11 mouse cellular contexts compared by ENCODE assay signal in genomic region chr13:13634706-13635105, GRCm38 (mm10).
"Had no signal": no experiment of that assay in that cellular context is flagged by ENCODE, and none has a peak within 500 bp of the region (broad histone marks: within the 10 kb centered on the region; RNA-seq: fewer than 3 reads in every experiment).

No protein-coding gene starts in this region.

- H3K4me2 ChIP-seq: liver, embryonic 13.5 days; midbrain, embryonic 11.5 days had no signal

- H3K4me3 ChIP-seq: left cerebral cortex, adult 2 months; liver, embryonic 13.5 days had no signal

- H3K9me3 ChIP-seq: liver, embryonic 13.5 days had no signal

- H3K4me1 ChIP-seq: liver, embryonic 13.5 days had no signal

- DNase-seq: kidney, postnatal 14 days; kidney, postnatal 4 days; layer of hippocampus, adult 9-11 months; liver, embryonic 13.5 days; lung, adult 2 months; lung, postnatal 14 days; lung, postnatal 4 days; thymus, adult 18-20 months; thymus, postnatal 36 days had no signal

- H3K27me3 ChIP-seq: liver, embryonic 13.5 days had no signal

- H3K27ac ChIP-seq: left cerebral cortex, adult 2 months; liver, embryonic 13.5 days had no signal

- H3K9ac ChIP-seq: liver, embryonic 13.5 days had no signal
